Mouse (Mus musculus): Measurements from ENCODE around the gene Pde4c. TPM values are rescaled to one million over a fixed set of nuclear protein-coding genes. Genes with fewer than 3 reads are reported as not detected.

Pde4c gene
- total RNA-seq, 2 experiments from 2014 or later: not detected

GRCm38 (mm10) chr8:70780093-70780492 lies 56.6 kb downstream of the Pde4c start:
- no peak for ATAC-seq (ENCODE audit: poor library complexity, severe bottlenecking)

DNA sequence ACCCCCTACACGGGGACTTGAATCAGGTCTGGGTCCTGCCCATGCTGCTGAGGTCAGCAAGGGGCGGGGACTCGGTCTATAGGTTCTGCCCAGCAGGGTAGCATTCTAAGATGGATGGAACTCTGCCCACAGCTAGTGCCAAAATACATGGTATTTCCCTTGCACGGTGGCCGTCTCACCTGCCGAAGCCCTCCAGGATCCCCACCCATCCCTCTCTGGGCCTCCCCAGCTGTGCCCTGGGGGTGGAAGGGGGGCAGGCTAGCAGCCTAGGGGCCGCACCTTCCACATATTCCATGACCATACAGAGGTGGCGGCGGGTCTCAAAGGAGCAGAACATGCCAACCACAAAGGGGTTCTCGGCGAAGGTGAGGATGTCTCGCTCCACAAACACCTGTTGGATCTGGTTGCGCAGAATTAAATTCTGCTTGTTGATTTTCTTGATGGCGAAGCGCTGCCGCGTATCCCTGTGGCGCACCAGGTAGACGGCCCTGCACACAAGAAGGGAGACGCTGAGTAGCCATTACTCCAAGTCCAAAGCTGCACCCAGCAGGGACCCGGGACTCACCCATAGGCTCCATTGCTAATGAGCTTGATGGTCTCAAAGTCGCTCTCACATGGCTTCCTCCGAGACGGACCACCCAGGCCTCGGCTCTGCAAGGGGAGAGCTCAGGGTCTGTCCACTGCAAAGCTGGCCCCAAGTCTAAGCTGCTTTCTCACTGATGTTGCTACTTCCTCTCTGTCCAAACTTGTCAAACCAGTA lies 63.0 kb downstream of the Pde4c start:
- no peak for ATAC-seq (ENCODE audit: poor library complexity, severe bottlenecking)

DNA sequence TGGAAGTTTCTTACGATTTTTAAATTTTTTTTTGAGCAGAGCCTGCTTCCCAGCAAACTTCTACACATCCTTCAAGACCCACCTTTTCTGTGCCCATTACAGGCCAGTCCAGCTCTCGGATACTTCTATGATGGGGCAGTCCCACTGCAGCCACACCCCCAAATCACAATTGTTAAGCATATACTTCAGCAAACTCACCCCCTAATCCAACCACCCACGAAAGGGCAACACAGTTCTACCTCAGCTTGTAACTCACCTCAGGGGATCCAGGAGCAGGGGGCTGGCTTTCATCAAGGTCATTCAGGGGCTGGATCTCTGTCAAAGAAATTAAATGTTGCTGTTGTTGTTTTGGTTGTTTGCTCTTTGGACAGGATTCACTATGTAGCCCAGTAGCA lies 63.5 kb downstream of the Pde4c start:
- no peak for ATAC-seq (ENCODE audit: poor library complexity, severe bottlenecking)

DNA sequence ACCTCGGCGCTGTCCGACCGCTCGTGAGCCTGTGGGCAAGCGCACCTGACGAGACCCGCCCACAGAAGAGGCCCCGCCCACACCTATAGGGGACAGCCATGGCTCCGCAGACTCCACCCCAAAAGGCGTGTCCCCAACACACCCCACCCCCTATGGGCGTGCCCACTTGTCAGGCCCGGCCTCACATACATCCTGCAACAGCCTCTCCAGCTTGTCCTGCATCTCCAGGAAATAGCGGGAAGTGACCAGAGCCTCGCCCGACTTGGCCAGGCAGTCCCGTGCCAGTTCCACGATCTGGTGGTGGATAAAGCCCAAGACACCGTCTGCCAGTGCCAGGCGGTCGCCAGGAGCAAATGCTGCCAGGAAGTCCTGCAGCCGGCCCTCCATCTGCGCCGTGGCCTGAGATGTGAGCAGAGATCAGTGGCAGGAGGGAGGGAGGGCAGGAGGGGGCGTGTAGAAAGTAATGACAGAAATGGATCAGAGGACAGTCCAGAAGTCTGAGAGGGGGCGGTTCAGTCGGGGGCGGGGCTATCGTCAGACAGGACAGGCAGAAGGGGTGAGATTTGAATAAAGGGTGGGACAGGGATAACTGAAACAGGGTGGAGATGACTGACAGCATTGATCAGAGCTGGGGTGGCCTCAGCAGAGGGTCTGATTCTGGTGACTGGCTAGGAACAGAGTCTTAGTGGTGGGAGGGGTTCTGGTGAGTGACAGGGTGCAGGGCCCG lies 64.6 kb downstream of the Pde4c start:
- ATAC-seq (ENCODE audit: poor library complexity, severe bottlenecking): no peak

DNA sequence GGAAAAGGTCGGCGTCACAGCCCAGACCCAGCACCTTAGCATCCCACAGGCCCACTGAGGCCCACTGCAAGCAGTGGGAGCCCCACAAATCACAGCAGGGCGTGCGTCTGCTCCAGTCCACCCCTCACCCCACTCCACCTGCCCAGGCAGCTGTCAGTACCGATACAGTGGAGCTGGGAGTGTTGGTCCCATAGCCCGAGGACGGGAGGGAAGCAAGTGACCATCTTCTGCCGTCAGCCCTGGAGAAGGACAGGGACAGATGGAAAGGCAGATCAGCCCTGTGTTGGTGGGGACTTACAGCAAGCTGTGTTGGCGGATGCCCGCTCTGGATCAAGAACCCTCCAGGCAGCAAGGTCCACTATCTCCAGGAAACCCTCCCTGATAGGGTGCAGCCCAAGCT lies 65.5 kb downstream of the Pde4c start:
- ATAC-seq (ENCODE audit: poor library complexity, severe bottlenecking): no peak

GRCm38 (mm10) chr8:70790846-70791245 lies 67.3 kb downstream of the Pde4c start:
- no peak for ATAC-seq (ENCODE audit: poor library complexity, severe bottlenecking)

DNA sequence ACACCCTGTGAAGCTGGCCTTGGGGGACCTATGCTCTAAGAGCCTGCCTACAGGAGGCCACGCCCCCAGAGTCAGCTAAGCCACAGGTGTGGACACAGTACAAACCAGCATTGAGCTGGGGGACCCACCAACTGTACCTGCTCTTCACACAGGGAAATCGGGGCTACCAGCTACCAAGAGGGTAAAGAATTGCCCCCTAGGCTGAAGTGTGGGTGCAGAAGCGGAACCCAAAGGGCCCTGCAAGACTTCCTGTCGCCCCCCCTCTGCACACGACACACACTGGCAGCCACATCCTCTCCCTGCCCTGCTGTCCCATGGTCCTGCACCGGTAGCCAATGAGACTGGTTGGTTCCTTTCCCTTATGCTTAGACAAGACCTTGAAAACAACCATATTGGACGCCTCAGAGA lies 67.8 kb downstream of the Pde4c start:
- ATAC-seq (ENCODE audit: poor library complexity, severe bottlenecking): peak; percentile 72

- peak; percentile 75 for ATAC-seq (ENCODE audit: poor library complexity, severe bottlenecking)
Observed at GRCm38 (mm10) chr8:70791975-70792691, 68.6 kb downstream of the Pde4c start.

DNA sequence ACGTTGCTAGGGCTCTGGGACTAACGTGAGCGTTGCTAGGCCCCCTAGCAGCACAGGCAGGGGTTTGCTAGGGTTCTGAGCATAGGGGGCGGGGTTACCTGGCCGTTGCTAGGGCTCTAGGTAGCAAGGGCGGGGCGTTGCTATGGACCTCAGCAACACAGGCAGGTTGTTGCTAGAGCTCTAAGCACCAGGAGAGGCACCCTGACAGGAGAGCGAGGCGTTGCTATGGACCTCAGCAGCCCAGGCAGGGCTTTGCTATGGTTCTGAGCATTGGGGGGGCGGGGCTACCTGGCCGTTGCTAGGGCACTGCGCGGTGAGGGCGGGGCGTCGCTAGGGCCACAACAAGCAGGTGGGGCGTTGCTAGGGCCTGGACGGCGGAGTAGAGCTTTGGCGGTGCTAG lies 69.2 kb downstream of the Pde4c start:
- peak; percentile 21 for ATAC-seq (ENCODE audit: poor library complexity, severe bottlenecking)

DNA sequence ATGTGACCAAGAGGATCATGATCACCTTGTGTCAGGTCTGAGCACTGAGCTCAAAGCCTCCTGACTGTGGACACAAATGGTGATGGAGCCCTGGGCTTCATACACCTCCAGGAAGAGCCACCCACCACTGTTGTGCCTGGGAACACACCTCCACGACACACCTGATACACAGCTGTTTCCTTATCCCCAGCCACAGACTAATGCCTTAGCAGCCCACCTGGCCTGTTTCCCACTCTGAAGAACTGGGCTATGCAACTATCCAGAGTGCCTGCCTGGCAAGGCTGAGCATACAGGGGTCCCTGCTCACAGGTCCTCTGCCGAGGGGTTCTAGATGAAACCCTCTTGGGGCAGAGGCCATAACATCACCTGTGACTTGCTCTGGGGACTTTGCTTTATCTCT lies 70.7 kb downstream of the Pde4c start:
- ATAC-seq (ENCODE audit: poor library complexity, severe bottlenecking): no peak

- no peak for ATAC-seq (ENCODE audit: poor library complexity, severe bottlenecking)
Observed at GRCm38 (mm10) chr8:70795370-70795769, 71.8 kb downstream of the Pde4c start.

DNA sequence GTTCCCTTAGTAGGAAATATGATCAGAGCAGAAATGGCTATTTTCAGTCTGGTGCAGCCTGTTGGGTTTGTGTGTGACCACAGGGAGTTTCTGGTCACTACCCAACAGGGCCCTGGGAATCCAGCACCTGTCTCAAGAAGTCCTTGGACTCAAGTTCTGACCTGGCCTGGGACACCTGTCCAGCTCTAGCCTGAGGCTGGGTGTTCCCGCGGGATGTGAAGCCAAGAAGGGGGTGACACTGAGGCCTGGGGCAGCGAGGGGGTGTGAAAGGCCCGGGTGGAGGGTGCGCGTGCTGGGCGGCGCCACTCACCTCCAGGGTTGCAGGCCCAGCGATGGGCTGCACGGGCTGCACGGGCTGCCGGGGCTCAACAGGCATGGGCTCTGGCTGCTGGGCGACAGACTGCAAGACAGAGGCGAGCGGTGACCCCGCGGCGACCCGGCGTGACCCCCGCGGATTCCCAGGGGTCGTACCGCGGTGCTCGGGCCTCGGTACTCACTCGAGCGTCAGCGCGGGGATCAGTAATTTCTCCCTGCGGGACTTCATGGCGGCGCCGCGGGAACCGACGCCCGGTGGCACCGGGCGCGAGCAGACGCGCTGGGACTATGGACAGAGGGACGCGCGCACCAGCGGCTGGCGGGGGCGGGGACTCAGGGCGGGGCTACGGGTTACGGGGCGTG lies 73.0 kb downstream of the Pde4c start:
- no peak for ATAC-seq (ENCODE audit: poor library complexity, severe bottlenecking)

DNA sequence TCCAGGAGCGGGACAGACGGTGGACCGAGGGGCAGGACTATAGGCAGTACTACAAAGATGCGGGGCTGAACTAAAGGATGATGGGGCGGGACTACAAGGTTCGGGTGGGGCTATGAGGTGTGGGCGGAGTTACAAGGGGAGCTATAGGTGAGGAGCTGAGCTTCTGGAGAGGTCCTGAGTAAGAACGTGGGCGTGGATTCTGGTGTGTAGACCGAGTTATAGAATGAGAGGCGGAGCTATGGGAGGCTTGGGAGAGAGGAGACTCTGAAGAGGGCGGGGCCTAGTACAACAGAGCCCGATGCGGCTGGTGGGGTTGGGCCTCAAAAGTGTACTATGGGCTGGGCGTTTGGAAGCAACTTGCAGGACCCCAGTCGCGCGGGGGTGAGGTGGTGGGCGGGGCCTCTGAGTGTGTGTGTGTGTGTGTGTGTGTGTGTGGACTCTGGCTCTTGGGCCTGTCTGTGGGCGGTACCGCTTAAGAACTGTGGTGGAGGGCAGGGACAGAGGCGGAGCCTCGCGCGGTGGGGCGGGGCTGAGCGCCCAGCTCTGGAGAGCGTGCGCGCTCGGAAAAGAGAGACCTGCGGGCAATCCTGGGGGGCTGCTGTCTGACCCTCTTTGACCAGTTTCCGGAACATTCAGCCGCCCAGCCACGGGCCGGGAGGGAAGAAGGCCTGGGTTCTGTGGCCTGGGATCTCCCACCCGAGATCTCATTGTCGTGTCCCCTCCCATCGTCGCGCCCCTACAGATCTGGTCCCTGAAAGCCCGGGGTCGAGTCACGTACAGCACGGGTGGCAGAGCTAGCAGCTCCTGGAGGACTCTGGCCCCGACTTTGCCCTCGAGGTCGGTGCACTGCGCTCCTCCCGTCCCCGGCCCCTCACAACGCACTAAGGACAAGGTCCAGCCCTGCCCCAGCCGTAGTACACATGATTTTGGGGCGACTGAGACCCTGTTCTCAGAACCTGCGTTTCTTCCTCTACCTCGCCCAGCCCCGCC lies 73.9 kb downstream of the Pde4c start:
- ATAC-seq (ENCODE audit: poor library complexity, severe bottlenecking): peak; percentile 53

- no peak for ATAC-seq (ENCODE audit: poor library complexity, severe bottlenecking)
Observed at GRCm38 (mm10) chr8:70798281-70798680, 74.8 kb downstream of the Pde4c start.

DNA sequence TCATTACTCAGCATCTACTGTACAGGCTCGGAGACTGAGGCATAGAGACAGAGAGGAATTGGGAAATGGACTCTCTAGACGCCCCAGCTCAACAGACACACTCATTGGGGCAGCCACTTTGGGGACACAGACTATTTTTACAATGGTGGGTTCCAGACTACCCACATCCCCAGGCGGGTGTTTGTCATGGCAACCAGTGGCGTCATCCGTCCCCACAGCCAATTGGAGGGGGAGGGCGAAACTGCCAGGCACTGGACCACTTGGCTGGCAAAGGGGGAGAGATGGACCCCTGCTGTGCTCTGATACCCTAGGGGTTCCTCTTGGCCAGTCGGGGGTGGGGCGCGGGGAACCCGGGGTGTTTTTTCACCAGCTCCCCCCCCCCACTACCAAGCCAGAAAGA lies 77.1 kb downstream of the Pde4c start:
- no peak for ATAC-seq (ENCODE audit: poor library complexity, severe bottlenecking)

Other genes with a start within 250 kb of the Pde4c start
- 1.6 and 2.4 TPM in 2 replicates for gene Klhl26, start 246.8 kb upstream of the Pde4c start, total RNA-seq (2015)
- gene Klhl26, start 246.8 kb upstream of the Pde4c start, total RNA-seq (2017): 3.6 and 5.4 TPM in 2 replicates
- not detected in 2 replicates for gene Tmem59l, start 236.4 kb upstream of the Pde4c start, total RNA-seq (2015)
- not detected in 2 replicates for gene Tmem59l, start 236.4 kb upstream of the Pde4c start, total RNA-seq (2017)
- not detected in 2 replicates for gene Crlf1, start 230.6 kb upstream of the Pde4c start, total RNA-seq (2015)
- not detected in 2 replicates for gene Crlf1, start 230.6 kb upstream of the Pde4c start, total RNA-seq (2017)
- 40.4 and 47.5 TPM in 2 replicates for gene Rex1bd, start 217.0 kb upstream of the Pde4c start, total RNA-seq (2015)
- 37.3 and 43.7 TPM in 2 replicates for gene Rex1bd, start 217.0 kb upstream of the Pde4c start, total RNA-seq (2017)
- 2,237 and 2,370 TPM in 2 replicates for gene Uba52, start 212.9 kb upstream of the Pde4c start, total RNA-seq (2015)
- 4,162 and 4,635 TPM in 2 replicates for gene Uba52, start 212.9 kb upstream of the Pde4c start, total RNA-seq (2017)
- 75.1 and 75.3 TPM in 2 replicates for gene Fkbp8, start 196.0 kb upstream of the Pde4c start, total RNA-seq (2015)
- 146 and 166 TPM in 2 replicates for gene Fkbp8, start 196.0 kb upstream of the Pde4c start, total RNA-seq (2017)
- 88.7 and 114 TPM in 2 replicates for gene Kxd1, start 195.8 kb upstream of the Pde4c start, total RNA-seq (2015)
- 71.4 and 80.6 TPM in 2 replicates for gene Kxd1, start 195.8 kb upstream of the Pde4c start, total RNA-seq (2017)
- gene Ell, start 184.3 kb upstream of the Pde4c start, total RNA-seq (2015): 9.3 and 12.5 TPM in 2 replicates
- gene Ell, start 184.3 kb upstream of the Pde4c start, total RNA-seq (2017): 11.1 and 11.9 TPM in 2 replicates
- gene Isyna1, start 129.3 kb upstream of the Pde4c start, total RNA-seq (2015): 11.8 and 11.9 TPM in 2 replicates
- gene Isyna1, start 129.3 kb upstream of the Pde4c start, total RNA-seq (2017): 13.9 and 15.7 TPM in 2 replicates
- gene Ssbp4, start 114.8 kb upstream of the Pde4c start, total RNA-seq (2015): 35.7 and 38.2 TPM in 2 replicates
- 61.3 and 76.1 TPM in 2 replicates for gene Ssbp4, start 114.8 kb upstream of the Pde4c start, total RNA-seq (2017)
- 62.2 and 64.6 TPM in 2 replicates for gene Lrrc25, start 107.6 kb upstream of the Pde4c start, total RNA-seq (2015)
- gene Lrrc25, start 107.6 kb upstream of the Pde4c start, total RNA-seq (2017): 29.3 and 33.8 TPM in 2 replicates
- gene Gdf15, start 91.3 kb upstream of the Pde4c start, total RNA-seq (2015): not detected in 2 replicates
- gene Gdf15, start 91.3 kb upstream of the Pde4c start, total RNA-seq (2017): not detected in 2 replicates
- gene Pgpep1, start 63.3 kb upstream of the Pde4c start, total RNA-seq (2015): 5.7 and 6.8 TPM in 2 replicates
- gene Pgpep1, start 63.3 kb upstream of the Pde4c start, total RNA-seq (2017): 1.5 and 4.0 TPM in 2 replicates
- gene Lsm4, start 50.5 kb upstream of the Pde4c start, total RNA-seq (2015): 82.1 and 84.4 TPM in 2 replicates
- 106 and 151 TPM in 2 replicates for gene Lsm4, start 50.5 kb upstream of the Pde4c start, total RNA-seq (2017)
- 26.7 and 44.1 TPM in 2 replicates for gene Jund, start 24.8 kb upstream of the Pde4c start, total RNA-seq (2015)
- 24.0 and 28.9 TPM in 2 replicates for gene Jund, start 24.8 kb upstream of the Pde4c start, total RNA-seq (2017)
- gene Iqcn, start 20.3 kb upstream of the Pde4c start, total RNA-seq (2015): 0.11 and 0.27 TPM in 2 replicates
- gene Iqcn, start 20.3 kb upstream of the Pde4c start, total RNA-seq (2017): 0.04 TPM in 1 of 2 replicates, not detected in the other
- gene Gm3336, start 5.2 kb upstream of the Pde4c start, total RNA-seq (2015): not detected in 2 replicates
- not detected in 2 replicates for gene Gm3336, start 5.2 kb upstream of the Pde4c start, total RNA-seq (2017)
- 3.3 and 5.8 TPM in 2 replicates for gene Rab3a, start 31.0 kb downstream of the Pde4c start, total RNA-seq (2015)
- 2.1 and 5.1 TPM in 2 replicates for gene Rab3a, start 31.0 kb downstream of the Pde4c start, total RNA-seq (2017)
- 34.4 and 44.7 TPM in 2 replicates for gene Mpv17l2, start 37.2 kb downstream of the Pde4c start, total RNA-seq (2015)
- 8.4 and 15.9 TPM in 2 replicates for gene Mpv17l2, start 37.2 kb downstream of the Pde4c start, total RNA-seq (2017)
- gene Pik3r2, start 53.0 kb downstream of the Pde4c start, total RNA-seq (2015): 4.6 and 5.0 TPM in 2 replicates
- 14.7 and 14.9 TPM in 2 replicates for gene Pik3r2, start 53.0 kb downstream of the Pde4c start, total RNA-seq (2017)
- 56.2 and 65.4 TPM in 2 replicates for gene Mast3, start 81.3 kb downstream of the Pde4c start, total RNA-seq (2015)
- 14.4 and 24.6 TPM in 2 replicates for gene Mast3, start 81.3 kb downstream of the Pde4c start, total RNA-seq (2017)
- 0.80 and 1.5 TPM in 2 replicates for gene Il12rb1, start 84.7 kb downstream of the Pde4c start, total RNA-seq (2015)
- 0.07 and 1.7 TPM in 2 replicates for gene Il12rb1, start 84.7 kb downstream of the Pde4c start, total RNA-seq (2017)
- gene Arrdc2, start 116.0 kb downstream of the Pde4c start, total RNA-seq (2015): 9.0 and 11.0 TPM in 2 replicates
- gene Arrdc2, start 116.0 kb downstream of the Pde4c start, total RNA-seq (2017): 10.5 and 11.1 TPM in 2 replicates
- gene Kcnn1, start 139.5 kb downstream of the Pde4c start, total RNA-seq (2015): not detected in 2 replicates
- 0.33 TPM in 1 of 2 replicates, not detected in the other for gene Kcnn1, start 139.5 kb downstream of the Pde4c start, total RNA-seq (2017)
- gene Ccdc124, start 150.2 kb downstream of the Pde4c start, total RNA-seq (2015): 32.7 and 38.9 TPM in 2 replicates
- 36.8 and 47.6 TPM in 2 replicates for gene Ccdc124, start 150.2 kb downstream of the Pde4c start, total RNA-seq (2017)
- 0.07 TPM in 1 of 2 replicates, not detected in the other for gene Slc5a5, start 169.0 kb downstream of the Pde4c start, total RNA-seq (2015)
- gene Slc5a5, start 169.0 kb downstream of the Pde4c start, total RNA-seq (2017): not detected in 2 replicates
- gene Rpl18a, start 173.7 kb downstream of the Pde4c start, total RNA-seq (2015): 5,087 and 5,550 TPM in 2 replicates
- 1,590 and 1,750 TPM in 2 replicates for gene Rpl18a, start 173.7 kb downstream of the Pde4c start, total RNA-seq (2017)
- 15.0 and 17.1 TPM in 2 replicates for gene Map1s, start 182.2 kb downstream of the Pde4c start, total RNA-seq (2015)
- 11.3 and 11.8 TPM in 2 replicates for gene Map1s, start 182.2 kb downstream of the Pde4c start, total RNA-seq (2017)

Measured in megakaryocyte, adult 5-6 weeks (primary cell).